Mouse (Mus musculus): ENCODE data around the gene Bmp6.

GRCm38 (mm10) chr13:38379806-38380205, 34.9 kb downstream of the Bmp6 start:
- TF ChIP-seq CTCF (IDR thresholded peaks at IDR 0.05; ENCODE audit: insufficient read depth, low read length), result no peak
- TF ChIP-seq POLR2A (IDR thresholded peaks at IDR 0.05; ENCODE audit: borderline replicate concordance, extremely low read depth, low read depth, low read length), result no peak
